11 mouse cellular contexts compared by ENCODE assay signal in the genomic region with DNA sequence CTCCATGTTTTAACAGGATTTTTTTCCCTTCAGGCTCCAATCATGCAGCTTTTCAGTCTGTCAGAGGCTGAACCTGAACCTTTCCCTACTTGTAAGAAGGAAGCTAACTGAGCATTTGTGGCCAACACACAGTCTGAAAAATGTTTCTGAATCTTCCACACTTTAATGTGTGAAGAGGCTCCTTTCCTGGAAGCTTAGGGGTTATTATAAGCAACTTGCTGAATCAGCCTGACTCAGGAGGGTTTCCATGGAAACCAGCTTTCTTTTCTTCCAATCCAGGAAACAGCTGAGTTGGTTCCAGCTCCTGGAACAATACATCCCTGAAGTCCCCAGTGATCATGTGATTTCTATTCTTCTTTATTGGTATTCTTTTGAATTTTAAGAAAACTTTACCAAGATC.
A peak's percentile ranks its signal among the peaks of the same experiment; 100 is the strongest.
DNase-seq lines count a peak whose midpoint lies in the region; ATAC-seq lines count a peak whose summit lies in the region.
"Had no signal": no experiment of that assay in that cellular context is flagged by ENCODE, and none has a peak within 500 bp of the region (broad histone marks: within the 10 kb centered on the region; RNA-seq: fewer than 3 reads in every experiment).

No protein-coding gene starts in this region.

- H3K4me2 ChIP-seq in midbrain, embryonic 11.5 days, result no peak overlapping the region
- H3K4me2 ChIP-seq in forebrain, embryonic 15.5 days (replicated peaks), result no peak overlapping the region

- H3K27me3 ChIP-seq in midbrain, embryonic 11.5 days (ENCODE audit: control insufficient read depth, insufficient read depth, low read length), result no peaks in the 10 kb centered on the region
- no peaks in the 10 kb centered on the region for H3K27me3 ChIP-seq in midbrain, embryonic 10.5 days (ENCODE audit: low read depth, poor library complexity, severe bottlenecking)
- H3K27me3 ChIP-seq in forebrain, embryonic 15.5 days, result no peaks in the 10 kb centered on the region

- intact Hi-C loops in gastrocnemius, postnatal 14 days (cut with DNase I; ENCODE audit: low total_unique reads), result no loop called here
- intact Hi-C loops in heart, postnatal 36 days (cut with DNase I), result no loop called here

- H3K4me1 ChIP-seq in midbrain, embryonic 11.5 days (ENCODE audit: control insufficient read depth, insufficient read depth, low read length), result peaks cover 3% of the 10 kb centered on the region
- H3K4me1 ChIP-seq in midbrain, embryonic 10.5 days, result peaks cover 6% of the 10 kb centered on the region
- H3K4me1 ChIP-seq in forebrain, embryonic 15.5 days, result no peaks in the 10 kb centered on the region

- no peak overlapping the region for H3K9ac ChIP-seq in midbrain, embryonic 11.5 days (ENCODE audit: low read length)
- no peak overlapping the region for H3K9ac ChIP-seq in forebrain, embryonic 15.5 days (replicated peaks)

- no peak overlapping the region for H3K4me3 ChIP-seq in midbrain, embryonic 11.5 days (ENCODE audit: low read depth, low read length)
- H3K4me3 ChIP-seq in midbrain, embryonic 10.5 days, result no peak overlapping the region
- no peak overlapping the region for H3K4me3 ChIP-seq in forebrain, embryonic 15.5 days
- H3K4me3 ChIP-seq: erythroblast, embryonic 14.5 days; myocyte had no signal

- DNase-seq in midbrain, embryonic 11.5 days (ENCODE audit: low spot score, missing footprints), result peak; percentile 80
- no peak for DNase-seq in midbrain, embryonic 10.5 days (ENCODE audit: low spot score)
- peak; percentile 21 to 76 for DNase-seq in left cerebral cortex, adult 8-10 months (ENCODE audit: low spot score in 2 of 2)
- peak; percentile 36 for DNase-seq in right cerebral cortex, postnatal 25 days
- no peak for DNase-seq in lung, adult 18-20 months
- DNase-seq in gastrocnemius, postnatal 14 days, result no peak
- DNase-seq in heart, postnatal 36 days, result no peak
- DNase-seq: thymus, postnatal 14 days had no signal

- H3K27ac ChIP-seq in midbrain, embryonic 11.5 days (ENCODE audit: low read depth, low read length), result no peak overlapping the region
- no peak overlapping the region for H3K27ac ChIP-seq in midbrain, embryonic 10.5 days (replicated peaks)
- H3K27ac ChIP-seq in forebrain, embryonic 15.5 days (replicated peaks), result no peak overlapping the region

- H3K36me3 ChIP-seq in midbrain, embryonic 11.5 days (ENCODE audit: control insufficient read depth, insufficient read depth, low read length), result no peaks in the 10 kb centered on the region
- H3K36me3 ChIP-seq in midbrain, embryonic 10.5 days, result no peaks in the 10 kb centered on the region
- H3K36me3 ChIP-seq in forebrain, embryonic 15.5 days, result no peaks in the 10 kb centered on the region

- no peaks in the 10 kb centered on the region for H3K9me3 ChIP-seq in midbrain, embryonic 11.5 days (ENCODE audit: control insufficient read depth, low read length)
- H3K9me3 ChIP-seq in midbrain, embryonic 10.5 days (replicated peaks), result no peaks in the 10 kb centered on the region; the same call in 1 of the 2 replicates
- no peaks in the 10 kb centered on the region for H3K9me3 ChIP-seq in forebrain, embryonic 15.5 days

- peak; percentile 75; the same call in 1 of the 2 replicates for ATAC-seq in midbrain, embryonic 11.5 days (ENCODE audit: low FRiP score)
- 0 out of 2 replicates have a peak, but pooled peaks have one; percentile 63 for ATAC-seq in forebrain, embryonic 15.5 days (replicated peaks)

Comparison
In these comparisons a context has a peak if more than half of its experiments do, and no peak if none do; other contexts are left out.
1. DNase-seq: peak in midbrain, embryonic 11.5 days (single experiment), left cerebral cortex, adult 8-10 months (2 of 2) and right cerebral cortex, postnatal 25 days (single experiment); none in midbrain, embryonic 10.5 days (single experiment), lung, adult 18-20 months (0 of 2), gastrocnemius, postnatal 14 days (single experiment) and heart, postnatal 36 days (0 of 2).